Mouse (Mus musculus) layer of hippocampus, adult 18-20 months (tissue): ENCODE measurements around the gene BC016579. TPM values are rescaled to one million over a fixed set of nuclear protein-coding genes. Genes with fewer than 3 reads are reported as not detected.

Source experiments
- DNase-seq, 2 experiments: peaks; one replicate each; pipeline ENCODE4 v3.0.0; 2022; ENCODE audit warnings: low spot score in 2 of 2
- long read RNA-seq: library from polyadenylated mRNA; stranded (forward); transcript quantifications from one replicate; pipeline ENCODE4 v2.0.0, GENCODE M21; 2021
- total RNA-seq, 2 experiments: library from RNA; stranded (reverse); gene quantifications; 2 replicates each; pipeline ENCODE4 v1.2.3; 2021

The BC016579 gene
- total RNA-seq: under 1 TPM; 0.25 to 0.30 TPM
- long read RNA-seq: 0 reads

- no peak for DNase-seq
These were observed at the start of gene BC016579 for GRCm38 (mm10) chr16:45653934-45654332. TSS of gene BC016579 (minus strand) at chr16:45654068.

DNA sequence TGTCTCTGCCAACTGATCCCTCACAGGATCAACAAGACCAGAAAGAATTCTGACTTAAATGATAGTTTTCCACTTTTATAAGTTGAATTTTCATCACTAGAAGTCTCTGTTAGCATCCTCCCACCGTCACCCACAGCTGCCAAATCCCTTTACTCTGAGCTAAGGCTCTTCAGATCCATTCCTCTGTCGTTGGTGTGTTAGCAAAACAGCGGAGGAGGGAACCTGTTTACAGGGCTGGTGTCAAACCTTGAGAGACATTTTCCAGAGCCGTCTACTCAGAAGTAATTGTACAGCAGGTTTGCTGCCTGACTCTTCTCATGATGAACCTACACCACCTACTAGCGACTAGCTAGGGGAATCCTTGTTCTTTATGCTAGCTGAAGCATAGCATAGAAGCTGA, 45.4 kb upstream of the BC016579 start:
- no peak for DNase-seq

DNA sequence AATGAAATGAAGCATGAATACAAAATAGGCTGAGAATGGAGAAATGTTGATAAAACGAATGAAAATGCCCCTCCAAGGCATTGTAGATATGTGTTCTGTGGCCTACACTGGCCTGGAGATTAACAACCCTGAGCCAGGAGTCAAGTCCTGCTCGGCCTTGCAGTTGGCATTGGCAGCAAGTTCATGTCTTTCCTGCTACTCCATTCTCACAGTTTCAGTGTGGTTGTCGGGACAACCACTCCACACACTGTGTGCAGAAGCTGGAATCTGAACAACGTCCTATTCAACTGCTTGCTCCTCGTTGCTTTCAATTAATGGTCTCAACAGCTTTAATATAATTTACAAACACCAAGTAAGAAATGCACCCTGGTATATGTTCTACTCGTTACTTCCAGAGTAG, 44.1 kb upstream of the BC016579 start:
- DNase-seq: peak in 1 of 2 experiments; percentile 26

- no peak for DNase-seq
These were observed 41.7 kb upstream of the BC016579 start for GRCm38 (mm10) chr16:45695445-45696160.

- DNase-seq: no peak
These were observed 39.7 kb upstream of the BC016579 start, which contains the start of gene Tmprss7 for GRCm38 (mm10) chr16:45693558-45693957. TSS of gene Tmprss7 (minus strand) at chr16:45693658.

GRCm38 (mm10) chr16:45692851-45693250, 39.0 kb upstream of the BC016579 start:
- no peak for DNase-seq

- peak; percentile 43 to 75 for DNase-seq
These were observed 36.3 kb upstream of the BC016579 start for GRCm38 (mm10) chr16:45690178-45690577.

GRCm38 (mm10) chr16:45686833-45687232, 33.0 kb upstream of the BC016579 start:
- no peak for DNase-seq

- no peak for DNase-seq
These were observed 31.4 kb upstream of the BC016579 start for GRCm38 (mm10) chr16:45685295-45685694.

DNA sequence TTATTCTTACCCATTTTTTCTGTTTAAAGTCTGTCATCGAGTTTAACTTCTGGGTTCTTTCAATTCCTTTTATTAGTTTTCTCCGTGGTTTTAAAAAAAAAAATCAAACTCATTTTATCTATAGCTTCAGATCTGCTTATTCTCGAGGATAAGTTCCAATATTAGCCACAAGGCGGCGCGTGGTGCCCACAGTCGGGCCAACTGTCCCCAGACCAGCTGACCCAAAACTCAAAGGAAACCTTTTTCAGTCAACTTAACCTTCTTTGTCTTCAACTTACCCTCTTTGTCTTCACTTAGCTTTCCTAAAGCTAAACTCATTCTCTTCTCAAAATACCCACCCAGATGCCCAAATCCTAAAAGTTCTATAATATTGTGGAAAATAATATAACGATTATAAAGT, 30.9 kb upstream of the BC016579 start:
- peak; percentile 53 to 78 for DNase-seq

DNA sequence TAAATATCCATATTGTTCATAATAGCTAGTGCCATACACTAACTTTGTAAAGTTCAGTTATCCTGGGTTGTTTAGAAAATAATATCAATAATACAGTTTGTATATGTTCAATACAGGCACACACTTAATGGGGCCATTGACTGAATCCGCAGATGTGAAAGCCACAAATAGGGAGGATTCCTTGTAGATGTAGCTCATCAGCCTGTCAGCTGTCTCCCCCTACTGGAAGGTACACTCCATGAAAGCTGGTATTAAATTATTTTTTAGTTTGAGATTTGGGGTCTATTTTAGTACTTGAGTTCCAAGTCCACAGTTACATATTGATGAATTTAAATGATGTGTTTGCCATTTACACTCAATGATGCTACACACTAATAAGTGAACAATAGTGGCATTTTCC, 22.6 kb upstream of the BC016579 start:
- DNase-seq: peak in 1 of 2 experiments; percentile 46

DNA sequence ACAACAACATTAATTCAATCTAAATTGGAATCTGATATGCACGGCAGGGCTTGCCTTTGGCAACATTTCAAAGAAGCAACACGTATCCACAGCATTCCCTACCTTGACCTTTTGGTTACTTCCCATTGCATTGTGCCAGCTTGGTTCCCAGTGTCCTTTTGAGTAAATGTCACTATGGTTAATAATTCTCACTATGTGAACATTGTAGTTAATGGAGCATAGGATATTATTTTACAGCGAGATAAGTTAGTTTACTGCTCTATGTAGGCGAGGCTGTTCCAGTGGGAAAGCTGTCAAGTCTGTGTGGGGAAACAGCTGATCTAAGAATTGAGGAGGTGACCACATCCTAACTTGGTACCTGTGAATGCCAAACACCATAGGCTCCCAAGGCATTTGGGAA, 16.1 kb upstream of the BC016579 start:
- DNase-seq: no peak

GRCm38 (mm10) chr16:45668178-45668577, 14.3 kb upstream of the BC016579 start:
- no peak for DNase-seq

- no peak for DNase-seq
These were observed 12.3 kb upstream of the BC016579 start for GRCm38 (mm10) chr16:45666136-45666535.

DNA sequence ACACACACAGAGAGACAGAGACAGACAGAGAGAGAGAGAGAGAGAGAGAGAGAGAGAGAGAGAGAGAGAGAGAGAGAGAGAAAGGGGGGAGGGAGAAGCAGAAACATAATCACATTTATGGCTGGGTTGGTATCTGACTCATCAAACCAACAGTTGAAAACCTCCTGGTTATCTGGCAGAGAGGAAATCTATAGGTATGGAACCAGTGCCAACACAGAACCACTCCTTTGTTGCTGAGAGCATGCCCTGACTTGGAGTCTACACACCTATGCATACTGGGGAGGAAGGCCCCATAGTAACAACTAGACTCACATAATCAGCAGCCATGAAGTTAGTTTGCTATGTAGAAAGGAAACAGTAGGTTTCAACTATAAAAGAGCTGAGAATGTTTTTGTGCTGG, 8.5 kb upstream of the BC016579 start:
- DNase-seq: no peak

- peak; percentile 17 to 63 for DNase-seq
These were observed 5.7 kb upstream of the BC016579 start for GRCm38 (mm10) chr16:45659596-45659995.

GRCm38 (mm10) chr16:45658248-45658647, 4.4 kb upstream of the BC016579 start:
- DNase-seq: no peak

- no peak for DNase-seq
These were observed 3.8 kb upstream of the BC016579 start for GRCm38 (mm10) chr16:45657574-45658159.

DNA sequence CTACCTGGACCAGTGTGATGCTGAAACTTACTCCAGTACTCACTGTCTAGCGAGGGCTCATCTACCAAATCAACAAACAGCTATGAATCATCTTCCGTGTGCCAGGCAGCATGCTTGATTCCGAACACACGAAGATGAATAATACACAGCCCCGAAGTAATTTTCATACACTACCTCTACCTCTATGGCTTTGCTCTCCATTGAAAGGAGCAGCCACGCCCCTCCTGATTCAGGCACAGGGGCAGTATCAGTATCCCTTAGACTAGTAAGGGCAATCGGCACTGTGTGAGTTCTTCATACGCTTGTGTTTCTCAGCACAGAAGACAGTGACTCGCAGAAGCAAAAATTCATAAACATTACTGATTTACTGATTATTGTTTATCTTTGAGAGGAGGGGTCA, 597 bp upstream of the BC016579 start:
- no peak for DNase-seq

- no peak for DNase-seq
These were observed 597 bp downstream of the BC016579 start for GRCm38 (mm10) chr16:45653009-45653933.

DNA sequence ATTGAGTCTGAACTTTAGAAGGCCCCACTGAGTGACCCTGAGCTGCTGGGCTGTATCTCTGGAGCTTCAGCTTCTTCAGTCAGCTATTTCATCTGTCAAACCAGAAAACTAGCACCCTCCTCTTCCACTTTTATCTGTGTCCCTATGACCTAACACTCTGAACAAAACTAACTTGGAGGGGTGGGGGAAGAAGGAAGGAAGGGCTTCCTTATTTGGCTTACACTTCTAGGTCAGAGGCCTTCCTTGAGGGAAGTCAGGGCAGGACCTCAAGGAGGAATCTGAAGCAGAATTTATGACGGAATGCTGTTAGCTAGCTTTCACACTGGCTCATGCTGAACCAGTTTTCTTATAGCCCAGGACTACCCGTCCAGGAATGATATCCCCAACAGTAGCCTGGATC, 2.4 kb downstream of the BC016579 start:
- DNase-seq: no peak

- DNase-seq: no peak
These were observed 9.5 kb downstream of the BC016579 start for GRCm38 (mm10) chr16:45644380-45644779.
